Comparison of ENCODE assay signal across 9 mouse cellular contexts in the genomic region with DNA sequence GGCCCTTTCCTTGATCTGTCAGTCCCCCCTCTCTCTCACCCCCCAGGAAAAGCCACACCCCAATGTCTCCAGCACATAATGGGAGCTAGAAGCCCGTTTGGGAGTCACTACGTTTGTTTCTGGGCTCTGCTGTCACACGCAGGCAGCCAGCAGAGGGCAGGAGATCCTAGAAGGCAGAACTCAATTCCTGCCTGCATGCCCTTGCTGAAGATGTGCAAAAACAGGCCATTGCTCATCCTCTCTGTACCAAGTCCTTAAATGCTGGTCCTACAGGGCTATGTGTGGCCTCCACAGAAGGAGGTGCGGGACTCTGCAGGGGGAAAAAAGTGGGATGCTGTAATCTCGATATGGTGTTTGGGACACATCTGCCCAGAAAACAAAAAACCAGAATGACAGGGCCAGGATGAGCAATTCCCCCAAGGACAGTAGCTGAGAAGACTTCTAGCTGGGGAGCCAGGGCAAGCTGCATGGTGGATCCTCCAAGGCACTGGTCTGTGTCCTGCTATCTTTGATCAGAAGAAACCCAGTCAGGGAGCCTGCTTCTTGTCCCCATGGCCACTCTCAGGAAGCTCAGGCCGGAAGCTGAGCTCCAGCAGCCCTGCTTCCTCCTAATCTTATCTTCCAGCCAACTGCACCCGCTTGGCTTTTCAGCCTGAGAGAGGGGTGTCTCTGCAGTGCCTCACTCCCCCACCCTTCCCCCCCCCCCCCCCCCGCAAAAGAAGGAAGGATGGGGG. TPM values are rescaled to one million over a fixed set of nuclear protein-coding genes. Genes with fewer than 3 reads are reported as not detected.
DNase-seq lines count a peak whose midpoint lies in the region; ATAC-seq and TF ChIP-seq lines count a peak whose summit lies in the region.
"Had no signal": no experiment of that assay in that cellular context is flagged by ENCODE, and none has a peak within 500 bp of the region (broad histone marks: within the 10 kb centered on the region; RNA-seq: fewer than 3 reads in every experiment).

No protein-coding gene starts in this region.

- no peak overlapping the region for H3K27ac ChIP-seq in bone marrow macrophage, adult 2 months (ENCODE audit: insufficient read depth, low read depth, low read length)
- H3K27ac ChIP-seq in forebrain, embryonic 16.5 days (ENCODE audit: low read length): no peak overlapping the region
- H3K27ac ChIP-seq: limb, embryonic 12.5 days had no signal

- TF ChIP-seq POLR2A in bone marrow macrophage, adult 2 months (IDR thresholded peaks at IDR 0.05; ENCODE audit: borderline replicate concordance, low read depth, low read length): no peak

- no peaks in the 10 kb centered on the region for H3K27me3 ChIP-seq in forebrain, embryonic 16.5 days (replicated peaks; ENCODE audit: control insufficient read depth, insufficient read depth, low read length)

- no peak overlapping the region for H3K4me3 ChIP-seq in bone marrow macrophage, adult 2 months (ENCODE audit: insufficient read depth, low read length)
- H3K4me3 ChIP-seq in forebrain, embryonic 16.5 days (replicated peaks; ENCODE audit: low read length): no peak overlapping the region
- H3K4me3 ChIP-seq: limb, embryonic 12.5 days had no signal

- no peak overlapping the region for H3K4me2 ChIP-seq in forebrain, embryonic 16.5 days (ENCODE audit: low read length)
- H3K4me2 ChIP-seq: limb, embryonic 12.5 days had no signal

- no peak overlapping the region for H3K9ac ChIP-seq in forebrain, embryonic 16.5 days (replicated peaks; ENCODE audit: low read depth, low read length)
- H3K9ac ChIP-seq: limb, embryonic 12.5 days had no signal

- 29% methylated on average over 7 of the region's 8 CpGs for WGBS in forebrain, embryonic 16.5 days

- peak; percentile 53 for ATAC-seq in forebrain, embryonic 16.5 days
- peak; percentile 63 to 64 for ATAC-seq in hematopoietic stem cell, adult 5-6 weeks (replicated peaks in 1 of 2; ENCODE audit: insufficient read depth in 1 of 2, low FRiP score in 2 of 2, low TSS enrichment in 1 of 2, low read depth in 1 of 2, poor library complexity in 2 of 2, severe bottlenecking in 2 of 2)

- H3K9me3 ChIP-seq in forebrain, embryonic 16.5 days (ENCODE audit: control insufficient read depth, low read length): no peaks in the 10 kb centered on the region
- H3K9me3 ChIP-seq: limb, embryonic 12.5 days had no signal

- H3K36me3 ChIP-seq in forebrain, embryonic 16.5 days (ENCODE audit: control insufficient read depth, insufficient read depth): no peaks in the 10 kb centered on the region
- H3K36me3 ChIP-seq: limb, embryonic 12.5 days had no signal

- peak; percentile 82 for TF ChIP-seq CTCF in bone marrow macrophage, adult 2 months (IDR thresholded peaks at IDR 0.05; ENCODE audit: low read depth, low read length)

- peak; percentile 80 for DNase-seq in MEL-GATA-1-ER (ENCODE audit: extremely low read depth, low read depth)
- peak; percentile 60 for DNase-seq in layer of hippocampus, adult 9-11 months
- DNase-seq in lung, postnatal 10 days: peak; percentile 88
- peak; percentile 34 for DNase-seq in retina, adult 2 months (ENCODE audit: low read depth, low spot score)
- DNase-seq in urinary bladder, adult 2 months (ENCODE audit: low spot score): no peak

- peaks cover 2% of the 10 kb centered on the region for H3K4me1 ChIP-seq in bone marrow macrophage, adult 2 months (ENCODE audit: control insufficient read depth, insufficient read depth, low read length)
- peaks cover 15% of the 10 kb centered on the region for H3K4me1 ChIP-seq in forebrain, embryonic 16.5 days (replicated peaks; ENCODE audit: control insufficient read depth, insufficient read depth, low read length)

RNA-seq across cellular contexts. Expression of gene Omp, which starts 10.4 kb away (rescaled TPM):
- polyA plus RNA-seq in bone marrow macrophage, adult 2 months (2012; ENCODE audit: insufficient read depth, insufficient read length, missing spikeins): not detected in 2 replicates
- polyA plus RNA-seq in forebrain, embryonic 16.5 days (2015; fragmentation: Nextera tagmentation; extraction: Ambion mirVana): 0.66 and 0.84 TPM in 2 replicates
- total RNA-seq in hematopoietic stem cell, adult 5-6 weeks (2017): 0.50 and 0.89 TPM in 2 replicates
- polyA plus RNA-seq in urinary bladder, adult 2 months (2012; rRNA removed): 1.7 and 2.2 TPM in 2 replicates

RNA-seq across cellular contexts. Expression of gene Capn5, which starts 22.4 kb away (rescaled TPM):
- 9.1 and 11.5 TPM in 2 replicates for polyA plus RNA-seq in bone marrow macrophage, adult 2 months (2012; ENCODE audit: insufficient read depth, insufficient read length, missing spikeins)
- polyA plus RNA-seq in forebrain, embryonic 16.5 days (2015; fragmentation: Nextera tagmentation; extraction: Ambion mirVana): 17.5 and 18.7 TPM in 2 replicates
- total RNA-seq in hematopoietic stem cell, adult 5-6 weeks (2017): 23.0 and 28.0 TPM in 2 replicates
- polyA plus RNA-seq in urinary bladder, adult 2 months (2012; rRNA removed): 71.4 and 76.6 TPM in 2 replicates

RNA-seq across cellular contexts. Expression of gene Myo7a, which starts 36.4 kb away (rescaled TPM):
- polyA plus RNA-seq in bone marrow macrophage, adult 2 months (2012; ENCODE audit: insufficient read depth, insufficient read length, missing spikeins): 19.9 and 26.4 TPM in 2 replicates
- polyA plus RNA-seq in forebrain, embryonic 16.5 days (2015; fragmentation: Nextera tagmentation; extraction: Ambion mirVana): 17.9 and 18.1 TPM in 2 replicates
- total RNA-seq in hematopoietic stem cell, adult 5-6 weeks (2017): 7.3 and 7.5 TPM in 2 replicates
- polyA plus RNA-seq in urinary bladder, adult 2 months (2012; rRNA removed): 29.5 and 35.3 TPM in 2 replicates

RNA-seq across cellular contexts. Expression of gene B3gnt6, which starts 43.6 kb away (rescaled TPM):
- polyA plus RNA-seq in bone marrow macrophage, adult 2 months (2012; ENCODE audit: insufficient read depth, insufficient read length, missing spikeins): 0.31 and 0.45 TPM in 2 replicates
- polyA plus RNA-seq in forebrain, embryonic 16.5 days (2015; fragmentation: Nextera tagmentation; extraction: Ambion mirVana): 0.30 and 0.36 TPM in 2 replicates
- 1.0 TPM in 1 of 2 replicates, not detected in the other for total RNA-seq in hematopoietic stem cell, adult 5-6 weeks (2017)
- 0.32 and 0.46 TPM in 2 replicates for polyA plus RNA-seq in urinary bladder, adult 2 months (2012; rRNA removed)
- polyA plus RNA-seq: limb, embryonic 12.5 days had no signal
